Mouse (Mus musculus) forebrain, postnatal 0 days (tissue): Measurements from ENCODE around the gene Lce1j. TPM values are rescaled to one million over a fixed set of nuclear protein-coding genes. Genes with fewer than 3 reads are reported as not detected.
A peak's percentile ranks its signal among the peaks of the same experiment; 100 is the strongest.

ENCODE experiments used
- ATAC-seq: fragments of 200-750 bp; cut with Nextera tagmentation; 2 replicates; pipeline ENCODE4 v1.8.0; 2017; ENCODE audit warnings: mild to moderate bottlenecking, moderate library complexity
- DNase-seq: peaks from one replicate; pipeline ENCODE4 v3.0.0-alpha.2; 2015
- H3K27ac ChIP-seq: fragments of 300-500 bp; sonication (generic); 2 replicates; pipeline ENCODE4 v1.5.1; 2014; ENCODE audit warnings: low read depth, mild to moderate bottlenecking, antibody characterized with exemption, low read length, moderate library complexity, mixed read lengths
- H3K27me3 ChIP-seq: fragments of 300-500 bp; sonication (generic); 2 replicates; pipeline ENCODE4 v1.6.1; 2014; ENCODE audit warnings: mild to moderate bottlenecking, low read length, mixed read lengths; ENCODE audit not compliant: insufficient read depth
- H3K36me3 ChIP-seq: fragments of 300-500 bp; sonication (generic); 2 replicates; pipeline ENCODE4 v1.6.1; 2014; ENCODE audit warnings: mild to moderate bottlenecking, moderate library complexity; ENCODE audit not compliant: insufficient read depth
- H3K4me1 ChIP-seq: fragments of 300-500 bp; sonication (generic); 2 replicates; pipeline ENCODE4 v1.6.1; 2014; ENCODE audit warnings: antibody characterized with exemption; ENCODE audit not compliant: insufficient read depth
- H3K4me2 ChIP-seq: fragments of 300-500 bp; sonication (generic); 2 replicates; pipeline ENCODE4 v1.6.1; 2014; ENCODE audit warnings: low read depth, mild to moderate bottlenecking, moderate library complexity
- H3K4me3 ChIP-seq: fragments of 300-500 bp; sonication (generic); 2 replicates; pipeline ENCODE4 v1.5.1; 2014; ENCODE audit warnings: low read depth, low read length, mixed read lengths
- H3K9ac ChIP-seq: fragments of 300-500 bp; sonication (generic); 2 replicates; pipeline ENCODE4 v1.6.1; 2014; ENCODE audit warnings: mild to moderate bottlenecking
- H3K9me3 ChIP-seq: fragments of 300-500 bp; sonication (generic); 2 replicates; pipeline ENCODE4 v1.6.1; 2016; ENCODE audit warnings: low read length
- CTCF ChIP-seq: sonication (generic); IDR thresholded peaks from 2 replicates; pipeline ENCODE4 v1.5.1; 2016; ENCODE audit warnings: antibody characterized with exemption, control low read depth, low read depth
- whole genome bisulfite sequencing: fragments of 180-500 bp; shearing (Covaris S2); extraction: QIAGEN DNeasy Blood & Tissue Kit; methylation state at CpG from one replicate; pipeline ENCODE4 v1.1.7; 2014; 5-methylcytosine and 5-hydroxymethylcytosine counted together
- polyA plus RNA-seq: library from polyadenylated mRNA; unstranded; fragments of >200 nt; fragmentation: Nextera tagmentation; extraction: Ambion mirVana; gene quantifications from 2 replicates; pipeline ENCODE4 v1.2.1, GENCODE M21; 2015
- total RNA-seq: library from RNA; depleted of rRNA; stranded (reverse); fragments of >200 nt; gene quantifications from 2 replicates; pipeline ENCODE4 v1.2.3, GENCODE M21; 2014; rRNA removed

The Lce1j gene
- total and polyA plus RNA-seq, 2 experiments from 2014 or later, result not detected

DNA sequence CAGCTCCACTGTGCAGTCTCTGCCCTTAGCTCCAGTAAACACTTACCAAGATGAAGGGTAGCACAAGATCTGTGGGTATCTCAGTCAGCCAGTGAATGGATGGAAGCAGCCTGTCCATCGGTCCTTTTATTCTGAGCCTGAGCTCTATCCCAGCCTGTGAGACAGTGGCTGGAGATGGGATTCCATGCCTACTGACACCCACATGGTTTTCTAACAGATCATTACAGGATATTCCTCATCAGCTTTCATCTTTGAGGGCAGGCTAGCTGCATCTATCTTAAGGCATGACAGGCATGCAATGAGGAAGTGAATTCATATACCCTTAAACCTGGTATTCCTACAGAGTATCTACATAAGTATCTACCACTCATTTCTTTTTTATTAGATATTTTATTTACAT is 25.3 kb downstream of the Lce1j start, which contains the start of gene Lce1h:
Lce1h (minus strand) TSS at position 101 of the 400 bp plus-strand sequence.
- H3K4me1 ChIP-seq, result no peaks in the 10 kb centered on the region
- H3K27me3 ChIP-seq, result no peaks in the 10 kb centered on the region
- no peak within 1 kb of the TSS for H3K9ac ChIP-seq
- no peak for TF ChIP-seq CTCF
- H3K4me3 ChIP-seq, result no peak within 1 kb of the TSS
- no peak for ATAC-seq
- no peak within 1 kb of the TSS for H3K4me2 ChIP-seq
- H3K36me3 ChIP-seq, result no peaks in the 10 kb centered on the region
- H3K9me3 ChIP-seq, result no peaks in the 10 kb centered on the region
- no peak for DNase-seq
- H3K27ac ChIP-seq, result no peak within 1 kb of the TSS
- WGBS, result 97% methylated on average over 1 of the region's 1 CpGs

DNA sequence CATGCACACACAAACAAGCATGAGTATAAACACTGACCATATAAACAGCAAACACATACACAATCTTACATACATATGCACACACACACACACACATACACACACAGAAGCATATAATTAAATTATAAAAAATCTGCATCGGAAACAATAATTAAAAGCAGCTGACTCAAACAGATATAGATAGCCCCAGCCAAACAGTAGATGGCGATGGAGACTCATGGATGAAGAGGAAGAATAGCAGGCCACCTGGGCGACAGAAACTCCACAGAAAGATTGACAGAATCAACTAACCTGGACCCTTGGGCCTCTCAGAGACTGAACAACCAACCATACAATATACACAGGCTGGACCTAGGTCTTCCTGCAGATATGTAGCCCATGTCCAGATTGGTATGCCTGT is 37.1 kb downstream of the Lce1j start:
- H3K9ac ChIP-seq, result no peak overlapping the region
- H3K27me3 ChIP-seq, result no peaks in the 10 kb centered on the region
- ATAC-seq (no peak), DNase-seq (no peak)
- no peaks in the 10 kb centered on the region for H3K9me3 ChIP-seq
- H3K27ac ChIP-seq, result no peak overlapping the region
- no peaks in the 10 kb centered on the region for H3K4me1 ChIP-seq
- WGBS, result 44% methylated on average over 3 of the region's 3 CpGs
- 0 out of 2 replicates have a peak, but pooled peaks have one; percentile 21 for TF ChIP-seq CTCF
- no peak overlapping the region for H3K4me2 ChIP-seq
- H3K4me3 ChIP-seq, result no peak overlapping the region
- no peaks in the 10 kb centered on the region for H3K36me3 ChIP-seq

DNA sequence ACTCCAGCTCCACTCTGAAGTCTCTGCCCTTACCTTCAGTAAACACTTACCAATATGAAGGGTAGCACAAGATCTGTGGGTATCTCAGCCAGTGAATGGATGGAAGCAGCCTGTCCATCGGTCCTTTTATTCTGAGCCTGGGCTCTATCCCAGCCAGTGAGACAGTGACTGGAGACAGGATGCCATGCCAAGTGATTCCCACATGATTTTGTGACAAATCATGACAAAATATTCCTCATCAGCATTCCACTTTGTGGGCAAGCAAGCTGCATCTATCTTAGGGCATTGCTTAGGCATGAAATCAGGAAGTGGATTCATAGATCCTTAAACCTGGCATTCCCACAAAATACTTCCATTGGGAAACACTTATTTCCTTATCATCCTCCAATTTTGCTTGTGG is 38.1 kb downstream of the Lce1j start, which contains the start of gene Lce1g:
Lce1g (minus strand) TSS at position 101 of the 400 bp plus-strand sequence.
- Histone ChIP-seq H3K4me2 (no peak within 1 kb of the TSS), H3K9me3 (no peaks in the 10 kb centered on the region), H3K27me3 (no peaks in the 10 kb centered on the region), H3K27ac (no peak within 1 kb of the TSS), H3K36me3 (no peaks in the 10 kb centered on the region), H3K4me3 (no peak within 1 kb of the TSS), H3K4me1 (no peaks in the 10 kb centered on the region), H3K9ac (no peak within 1 kb of the TSS)
- TF ChIP-seq CTCF, result no peak
- DNase-seq, result no peak
- no peak for ATAC-seq
- WGBS, result 90% methylated on average over 1 of the region's 1 CpGs

DNA sequence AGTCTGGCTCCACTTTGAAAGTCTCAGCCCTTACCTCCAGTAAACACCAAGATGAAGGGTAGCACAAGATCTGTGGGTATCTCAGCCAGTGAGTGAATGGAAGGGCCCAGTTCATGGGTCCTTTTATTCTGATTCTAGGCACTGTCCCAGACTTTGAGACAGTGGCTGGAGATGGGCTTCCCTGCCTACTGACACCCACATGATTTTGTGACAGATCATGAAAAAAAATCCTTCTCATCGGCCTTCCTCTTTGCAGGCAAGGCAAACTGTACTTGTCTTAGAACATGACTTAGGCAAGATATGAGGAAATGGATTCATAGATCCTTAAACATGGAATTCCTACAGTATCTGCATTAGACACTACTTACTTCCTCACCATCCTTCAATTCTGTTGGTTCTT is 51.3 kb downstream of the Lce1j start, which contains the start of gene Gm38119:
Gm38119 (minus strand) TSS at position 101 of the 400 bp plus-strand sequence.
- no peaks in the 10 kb centered on the region for H3K9me3 ChIP-seq
- H3K4me2 ChIP-seq, result no peak within 1 kb of the TSS
- no peak within 1 kb of the TSS for H3K27ac ChIP-seq
- 82% methylated on average over 1 of the region's 1 CpGs for WGBS
- H3K4me1 ChIP-seq, result no peaks in the 10 kb centered on the region
- H3K9ac ChIP-seq, result no peak within 1 kb of the TSS
- no peak for ATAC-seq
- H3K4me3 ChIP-seq, result no peak within 1 kb of the TSS
- no peak for TF ChIP-seq CTCF
- H3K36me3 ChIP-seq, result no peaks in the 10 kb centered on the region
- DNase-seq, result no peak
- no peaks in the 10 kb centered on the region for H3K27me3 ChIP-seq

Other genes with a start within 250 kb of the Lce1j start
- gene Ivl, start 216.8 kb downstream of the Lce1j start, total RNA-seq, result not detected in 2 replicates
- not detected in 2 replicates for gene Ivl, start 216.8 kb downstream of the Lce1j start, polyA plus RNA-seq
- gene Smcp, start 201.5 kb downstream of the Lce1j start, total RNA-seq, result not detected in 2 replicates
- not detected in 2 replicates for gene Smcp, start 201.5 kb downstream of the Lce1j start, polyA plus RNA-seq
- gene 2210017I01Rik, start 183.0 kb downstream of the Lce1j start, total RNA-seq, result not detected in 2 replicates
- gene 2210017I01Rik, start 183.0 kb downstream of the Lce1j start, polyA plus RNA-seq, result not detected in 2 replicates
- gene Lce6a, start 168.9 kb downstream of the Lce1j start, total RNA-seq, result not detected in 2 replicates
- not detected in 2 replicates for gene Lce6a, start 168.9 kb downstream of the Lce1j start, polyA plus RNA-seq
- gene Lce1a1, start 142.2 kb downstream of the Lce1j start, total RNA-seq, result not detected in 2 replicates
- not detected in 2 replicates for gene Lce1a1, start 142.2 kb downstream of the Lce1j start, polyA plus RNA-seq
- not detected in 2 replicates for gene Lce1b, start 133.6 kb downstream of the Lce1j start, total RNA-seq
- not detected in 2 replicates for gene Lce1b, start 133.6 kb downstream of the Lce1j start, polyA plus RNA-seq
- gene Lce1a2, start 120.2 kb downstream of the Lce1j start, total RNA-seq, result not detected in 2 replicates
- gene Lce1a2, start 120.2 kb downstream of the Lce1j start, polyA plus RNA-seq, result not detected in 2 replicates
- not detected in 2 replicates for gene Lce1c, start 111.3 kb downstream of the Lce1j start, total RNA-seq
- not detected in 2 replicates for gene Lce1c, start 111.3 kb downstream of the Lce1j start, polyA plus RNA-seq
- not detected in 2 replicates for gene Lce1d, start 103.3 kb downstream of the Lce1j start, total RNA-seq
- gene Lce1d, start 103.3 kb downstream of the Lce1j start, polyA plus RNA-seq, result not detected in 2 replicates
- not detected in 2 replicates for gene Lce1e, start 81.4 kb downstream of the Lce1j start, total RNA-seq
- not detected in 2 replicates for gene Lce1e, start 81.4 kb downstream of the Lce1j start, polyA plus RNA-seq
- not detected in 2 replicates for gene Lce1f, start 70.2 kb downstream of the Lce1j start, total RNA-seq
- gene Lce1f, start 70.2 kb downstream of the Lce1j start, polyA plus RNA-seq, result not detected in 2 replicates
- not detected in 2 replicates for gene Gm38119, start 51.4 kb downstream of the Lce1j start, total RNA-seq
- gene Gm38119, start 51.4 kb downstream of the Lce1j start, polyA plus RNA-seq, result not detected in 2 replicates
- gene Lce1g, start 38.2 kb downstream of the Lce1j start, total RNA-seq, result not detected in 2 replicates
- not detected in 2 replicates for gene Lce1g, start 38.2 kb downstream of the Lce1j start, polyA plus RNA-seq
- not detected in 2 replicates for gene Lce1h, start 25.4 kb downstream of the Lce1j start, total RNA-seq
- not detected in 2 replicates for gene Lce1h, start 25.4 kb downstream of the Lce1j start, polyA plus RNA-seq
- not detected in 2 replicates for gene Lce1i, start 11.6 kb downstream of the Lce1j start, total RNA-seq
- gene Lce1i, start 11.6 kb downstream of the Lce1j start, polyA plus RNA-seq, result not detected in 2 replicates
- not detected in 2 replicates for gene Lce1k, start 17.4 kb upstream of the Lce1j start, total RNA-seq
- gene Lce1k, start 17.4 kb upstream of the Lce1j start, polyA plus RNA-seq, result not detected in 2 replicates
- not detected in 2 replicates for gene Kprp, start 36.7 kb upstream of the Lce1j start, total RNA-seq
- not detected in 2 replicates for gene Kprp, start 36.7 kb upstream of the Lce1j start, polyA plus RNA-seq
- gene Lce1l, start 60.8 kb upstream of the Lce1j start, total RNA-seq, result not detected in 2 replicates
- not detected in 2 replicates for gene Lce1l, start 60.8 kb upstream of the Lce1j start, polyA plus RNA-seq
- not detected in 2 replicates for gene 2310050C09Rik, start 79.7 kb upstream of the Lce1j start, total RNA-seq
- not detected in 2 replicates for gene 2310050C09Rik, start 79.7 kb upstream of the Lce1j start, polyA plus RNA-seq
- gene Lce3a, start 135.7 kb upstream of the Lce1j start, total RNA-seq, result not detected in 2 replicates
- gene Lce3a, start 135.7 kb upstream of the Lce1j start, polyA plus RNA-seq, result not detected in 2 replicates
- gene Lce3b, start 142.5 kb upstream of the Lce1j start, total RNA-seq, result not detected in 2 replicates
- gene Lce3b, start 142.5 kb upstream of the Lce1j start, polyA plus RNA-seq, result not detected in 2 replicates
- not detected in 2 replicates for gene Lce3c, start 154.0 kb upstream of the Lce1j start, total RNA-seq
- not detected in 2 replicates for gene Lce3c, start 154.0 kb upstream of the Lce1j start, polyA plus RNA-seq
- gene Lce3d, start 166.9 kb upstream of the Lce1j start, total RNA-seq, result not detected in 2 replicates
- gene Lce3d, start 166.9 kb upstream of the Lce1j start, polyA plus RNA-seq, result not detected in 2 replicates
- not detected in 2 replicates for gene Lce3e, start 176.5 kb upstream of the Lce1j start, total RNA-seq
- gene Lce3e, start 176.5 kb upstream of the Lce1j start, polyA plus RNA-seq, result not detected in 2 replicates
- not detected in 2 replicates for gene Lce3f, start 201.7 kb upstream of the Lce1j start, total RNA-seq
- not detected in 2 replicates for gene Lce3f, start 201.7 kb upstream of the Lce1j start, polyA plus RNA-seq
- 0.38 and 0.57 TPM in 2 replicates for gene Crct1, start 225.2 kb upstream of the Lce1j start, total RNA-seq
- 0.34 and 0.62 TPM in 2 replicates for gene Crct1, start 225.2 kb upstream of the Lce1j start, polyA plus RNA-seq
- gene Lce1m, start 228.5 kb upstream of the Lce1j start, total RNA-seq, result not detected in 2 replicates
- not detected in 2 replicates for gene Lce1m, start 228.5 kb upstream of the Lce1j start, polyA plus RNA-seq